Mouse (Mus musculus) liver, embryonic 12.5 days (tissue): Measurements from ENCODE around the gene Slc29a3. TPM values are rescaled to one million over a fixed set of nuclear protein-coding genes. Genes with fewer than 3 reads are reported as not detected.
"Not testable (repeated sequence)": the region's sequence is repeated elsewhere in the genome, so short reads cannot be mapped to it uniquely, and the experiment has no call there.

Experiments
- ATAC-seq: fragments of 200-750 bp; cut with Nextera tagmentation; 2 replicates; pipeline ENCODE4 v1.8.0; 2017; ENCODE audit warnings: moderate number of reproducible peaks, mild to moderate bottlenecking, moderate library complexity
- H3K27ac ChIP-seq: fragments of 300-500 bp; sonication (generic); 2 replicates; pipeline ENCODE4 v1.5.1; 2016; ENCODE audit warnings: mild to moderate bottlenecking
- H3K27me3 ChIP-seq: fragments of 300-500 bp; sonication (generic); replicated peaks from 2 replicates; pipeline ENCODE4 v1.6.1; 2016; ENCODE audit warnings: mild to moderate bottlenecking, moderate library complexity
- H3K36me3 ChIP-seq: fragments of 300-500 bp; sonication (generic); 2 replicates; pipeline ENCODE4 v1.6.1; 2016; ENCODE audit warnings: mild to moderate bottlenecking, moderate library complexity
- H3K4me1 ChIP-seq: fragments of 300-500 bp; sonication (generic); 2 replicates; pipeline ENCODE4 v1.6.1; 2016
- H3K4me2 ChIP-seq: fragments of 300-500 bp; sonication (generic); 2 replicates; pipeline ENCODE4 v1.6.1; 2016; ENCODE audit warnings: mild to moderate bottlenecking, moderate library complexity
- H3K4me3 ChIP-seq: fragments of 300-500 bp; sonication (generic); 2 replicates; pipeline ENCODE4 v1.5.1; 2016; ENCODE audit warnings: mild to moderate bottlenecking, moderate library complexity
- H3K9ac ChIP-seq: fragments of 300-500 bp; sonication (generic); 2 replicates; pipeline ENCODE4 v1.6.1; 2016; ENCODE audit warnings: mild to moderate bottlenecking, moderate library complexity
- H3K9me3 ChIP-seq: fragments of 300-500 bp; sonication (generic); replicated peaks from 2 replicates; pipeline ENCODE4 v1.6.1; 2016; ENCODE audit warnings: mild to moderate bottlenecking, moderate library complexity
- WGBS: fragments of 180-500 bp; shearing (Covaris S2); methylation state at CpG from one replicate; pipeline ENCODE4 v1.1.7; 2016; ENCODE audit not compliant: insufficient replicate concordance; 5-methylcytosine and 5-hydroxymethylcytosine counted together
- polyA plus RNA-seq: library from polyadenylated mRNA; unstranded; fragments of >200 nt; fragmentation: Nextera tagmentation; extraction: Ambion mirVana; gene quantifications from 2 replicates; pipeline ENCODE4 v1.2.1, GENCODE M21; 2016

Slc29a3 gene
- polyA plus RNA-seq, 1 experiment from 2014 or later = 4.2 TPM

DNA sequence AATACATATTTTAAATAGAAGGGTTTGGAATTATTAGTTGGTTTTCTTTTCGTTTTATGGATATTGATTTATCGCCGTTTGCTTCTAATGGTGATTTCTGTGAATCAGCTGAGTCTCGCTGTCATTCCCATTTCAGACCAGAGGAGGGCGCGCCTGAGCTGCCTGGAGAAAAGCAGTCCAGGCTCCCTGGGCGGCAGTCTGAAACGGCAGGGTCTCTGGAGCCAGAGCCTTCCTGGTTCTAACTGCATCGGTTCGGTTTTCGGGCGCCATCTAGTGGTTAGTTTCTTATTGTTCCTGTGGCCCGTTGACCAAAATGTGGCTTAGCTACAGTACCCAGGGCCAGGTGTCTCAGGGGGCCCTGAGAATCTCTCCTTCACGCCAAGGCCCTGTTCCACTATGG is 7.8 kb upstream of the Slc29a3 start:
- Histone ChIP-seq H3K36me3 (no peaks in the 10 kb centered on the region), H3K9me3 (peaks cover 7% of the 10 kb centered on the region; the same call in 1 of the 2 replicates), H3K9ac (no peak overlapping the region), H3K4me1 (no peaks in the 10 kb centered on the region), H3K27me3 (0 out of 2 replicates have a peak, but pooled peaks cover 3% of the 10 kb centered on the region), H3K4me3 (no peak overlapping the region), H3K4me2 (no peak overlapping the region), H3K27ac (no peak overlapping the region)
- WGBS = 5% methylated on average over 14 of the region's 14 CpGs
- peak; percentile 63 for ATAC-seq

DNA sequence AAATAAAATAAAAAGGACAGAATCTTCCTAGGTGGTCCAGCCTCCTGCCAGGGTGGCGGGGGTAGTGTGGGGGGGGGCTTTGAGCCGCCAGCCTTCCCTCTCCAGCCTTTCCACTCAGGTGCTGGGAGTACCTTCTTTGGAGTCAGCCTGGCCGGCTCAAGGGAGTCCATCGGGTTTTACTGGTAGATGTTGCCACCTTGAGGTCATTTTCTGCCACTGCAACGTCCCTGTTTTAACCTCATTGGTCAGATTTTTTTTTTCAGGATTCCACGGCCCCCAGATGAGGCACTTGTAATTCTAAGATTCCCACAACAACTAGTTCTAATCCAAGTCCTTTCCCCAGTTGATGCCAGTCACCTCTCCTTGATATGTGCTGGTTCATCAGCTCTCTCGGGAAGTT is 4.4 kb upstream of the Slc29a3 start:
- 8% methylated on average over 7 of the region's 7 CpGs for WGBS
- H3K4me1 ChIP-seq = peaks cover 12% of the 10 kb centered on the region
- peaks cover 7% of the 10 kb centered on the region; the same call in 1 of the 2 replicates for H3K9me3 ChIP-seq
- no peak overlapping the region for H3K4me2 ChIP-seq
- no peak overlapping the region for H3K4me3 ChIP-seq
- no peaks in the 10 kb centered on the region for H3K36me3 ChIP-seq
- no peak overlapping the region for H3K27ac ChIP-seq
- H3K27me3 ChIP-seq = 0 out of 2 replicates have a peak, but pooled peaks cover 3% of the 10 kb centered on the region
- H3K9ac ChIP-seq = no peak overlapping the region
- ATAC-seq = no peak

DNA sequence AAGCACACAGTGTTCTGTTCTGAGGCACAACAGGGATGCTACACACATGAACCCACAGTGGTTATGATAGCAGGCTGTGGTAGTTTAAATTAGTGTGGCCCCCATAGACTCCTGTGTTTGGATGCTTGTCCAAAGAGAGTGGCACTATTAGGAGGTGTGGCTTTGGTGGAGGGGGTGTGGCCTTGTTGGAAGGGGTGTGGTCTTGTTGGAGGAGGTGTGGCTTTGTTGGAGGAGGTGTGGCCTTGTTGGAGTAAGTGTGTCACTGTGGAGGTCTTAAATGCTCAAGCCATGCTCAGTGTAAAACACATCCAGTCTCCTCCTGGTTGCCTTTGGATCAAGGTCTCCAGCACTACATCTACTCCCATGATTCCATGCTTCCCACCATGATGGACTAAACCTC is 3.6 kb upstream of the Slc29a3 start:
- H3K9ac ChIP-seq = no peak overlapping the region
- H3K27me3 ChIP-seq = 0 out of 2 replicates have a peak, but pooled peaks cover 3% of the 10 kb centered on the region
- ATAC-seq = no peak
- H3K4me1 ChIP-seq = peaks cover 20% of the 10 kb centered on the region
- H3K9me3 ChIP-seq = peaks cover 7% of the 10 kb centered on the region; the same call in 1 of the 2 replicates
- H3K4me2 ChIP-seq = no peak overlapping the region
- no peak overlapping the region for H3K27ac ChIP-seq
- no peaks in the 10 kb centered on the region for H3K36me3 ChIP-seq
- H3K4me3 ChIP-seq = no peak overlapping the region

DNA sequence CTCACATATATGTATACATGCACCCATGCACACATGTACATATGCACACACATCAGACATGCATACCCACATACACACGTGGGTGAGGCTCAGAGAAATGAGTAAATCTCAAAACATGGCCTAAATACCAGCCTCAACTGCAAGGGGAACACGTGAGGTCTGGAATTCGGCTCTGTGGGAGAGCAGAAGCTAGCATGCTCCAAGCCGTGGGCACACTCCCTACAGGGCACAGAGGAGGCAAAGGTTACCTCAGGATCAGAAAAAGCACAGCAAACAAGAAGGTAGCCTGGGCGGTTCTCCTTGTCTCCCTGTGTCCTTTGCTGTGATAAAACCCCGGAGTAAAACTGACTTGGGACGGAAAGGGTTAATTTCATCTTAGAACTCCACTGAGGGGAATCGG is 1.3 kb upstream of the Slc29a3 start:
- no peak overlapping the region for H3K9ac ChIP-seq
- no peak overlapping the region for H3K4me3 ChIP-seq
- H3K27ac ChIP-seq = no peak overlapping the region
- H3K9me3 ChIP-seq = peaks cover 7% of the 10 kb centered on the region; the same call in 1 of the 2 replicates
- peaks cover 20% of the 10 kb centered on the region for H3K4me1 ChIP-seq
- no peak for ATAC-seq
- no peaks in the 10 kb centered on the region for H3K27me3 ChIP-seq
- WGBS = 77% methylated on average over 8 of the region's 8 CpGs
- no peak overlapping the region for H3K4me2 ChIP-seq
- no peaks in the 10 kb centered on the region for H3K36me3 ChIP-seq

DNA sequence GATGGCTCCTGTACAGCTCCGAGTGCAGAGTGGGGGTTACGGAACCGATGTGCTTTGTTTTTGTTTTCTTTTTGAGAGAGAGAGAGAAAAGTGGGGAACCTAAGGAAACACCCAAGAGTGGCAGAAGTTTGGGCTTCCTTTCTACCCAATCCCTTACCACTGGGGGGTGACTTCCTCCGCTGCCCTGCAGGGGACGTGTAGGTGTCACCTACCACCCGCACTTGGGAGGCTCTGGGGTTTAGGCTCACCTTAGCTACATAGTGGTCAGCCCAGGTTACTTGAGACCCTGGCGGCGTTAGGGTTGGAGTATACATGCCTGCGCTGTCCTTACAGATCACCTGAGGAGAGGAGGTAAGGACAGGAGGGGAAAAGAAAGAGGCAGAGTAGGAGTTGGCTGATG is 667 bp upstream of the Slc29a3 start:
- H3K27me3 ChIP-seq = no peaks in the 10 kb centered on the region
- no peaks in the 10 kb centered on the region for H3K36me3 ChIP-seq
- peak overlapping the region; percentile 76 for H3K4me2 ChIP-seq
- 0 out of 2 replicates have a peak overlapping the region, but pooled peaks have one; percentile 42 for H3K9ac ChIP-seq
- H3K4me3 ChIP-seq = no peak overlapping the region
- peaks cover 7% of the 10 kb centered on the region; the same call in 1 of the 2 replicates for H3K9me3 ChIP-seq
- peaks cover 20% of the 10 kb centered on the region for H3K4me1 ChIP-seq
- 75% methylated on average over 9 of the region's 9 CpGs for WGBS
- no peak overlapping the region for H3K27ac ChIP-seq
- no peak for ATAC-seq

DNA sequence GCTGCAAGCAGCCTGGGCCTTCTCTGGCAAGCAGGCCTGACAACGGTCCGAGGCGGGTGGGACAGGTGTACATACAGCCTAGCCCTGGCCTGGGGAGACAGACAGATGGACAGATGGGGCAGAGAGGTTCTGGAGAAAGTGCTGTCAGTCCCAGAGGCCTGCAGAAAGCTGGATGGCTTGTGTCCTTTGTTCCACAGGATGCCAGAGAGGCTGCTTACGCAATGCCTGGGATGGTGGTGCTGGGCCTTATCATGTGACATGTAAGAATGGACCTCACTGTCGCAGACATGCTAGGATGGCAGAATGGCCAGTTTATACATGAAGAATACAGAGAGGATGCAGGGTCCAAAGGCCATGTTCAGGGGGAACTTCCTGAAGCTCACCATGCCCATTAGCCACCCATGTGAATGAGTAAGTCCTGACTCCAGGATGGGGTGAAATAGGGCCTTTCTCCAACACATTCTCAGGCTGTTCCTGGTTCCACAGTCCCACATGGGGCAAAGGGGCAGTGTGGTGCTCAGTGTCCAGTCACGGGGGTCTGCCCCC is 4.9 kb downstream of the Slc29a3 start:
- Histone ChIP-seq H3K9me3 (no peaks in the 10 kb centered on the region), H3K27ac (no peak overlapping the region), H3K4me3 (no peak overlapping the region), H3K36me3 (no peaks in the 10 kb centered on the region), H3K27me3 (no peaks in the 10 kb centered on the region), H3K4me1 (peaks cover 13% of the 10 kb centered on the region), H3K4me2 (no peak overlapping the region), H3K9ac (no peak overlapping the region)
- ATAC-seq = no peak
- WGBS = 73% methylated on average over 6 of the region's 6 CpGs

DNA sequence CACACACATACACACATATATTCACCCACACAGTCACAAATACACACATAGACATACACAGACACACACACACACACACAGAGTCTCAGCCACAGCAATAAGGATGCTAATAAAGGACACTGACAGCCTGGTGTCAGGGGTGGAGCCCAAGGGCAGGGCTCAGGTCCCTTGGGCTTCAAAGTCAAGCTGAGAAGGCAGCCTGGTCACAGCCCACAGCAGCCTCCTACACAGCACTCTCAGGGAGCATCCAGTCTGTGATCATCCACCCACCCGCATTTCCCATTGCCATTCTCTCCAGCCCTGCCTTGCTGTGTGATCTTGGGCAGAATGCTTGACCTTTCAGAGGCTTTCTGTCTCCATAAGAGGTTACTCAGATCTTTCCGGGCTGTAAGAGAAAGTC is 6.1 kb downstream of the Slc29a3 start:
- Histone ChIP-seq H3K27ac (no peak overlapping the region), H3K4me3 (no peak overlapping the region), H3K9ac (no peak overlapping the region), H3K36me3 (0 out of 2 replicates have a peak, but pooled peaks cover 3% of the 10 kb centered on the region), H3K9me3 (no peaks in the 10 kb centered on the region), H3K4me1 (peaks cover 3% of the 10 kb centered on the region; the same call in 1 of the 2 replicates), H3K4me2 (no peak overlapping the region), H3K27me3 (no peaks in the 10 kb centered on the region)
- 70% methylated on average over 2 of the region's 2 CpGs for WGBS
- ATAC-seq = no peak

DNA sequence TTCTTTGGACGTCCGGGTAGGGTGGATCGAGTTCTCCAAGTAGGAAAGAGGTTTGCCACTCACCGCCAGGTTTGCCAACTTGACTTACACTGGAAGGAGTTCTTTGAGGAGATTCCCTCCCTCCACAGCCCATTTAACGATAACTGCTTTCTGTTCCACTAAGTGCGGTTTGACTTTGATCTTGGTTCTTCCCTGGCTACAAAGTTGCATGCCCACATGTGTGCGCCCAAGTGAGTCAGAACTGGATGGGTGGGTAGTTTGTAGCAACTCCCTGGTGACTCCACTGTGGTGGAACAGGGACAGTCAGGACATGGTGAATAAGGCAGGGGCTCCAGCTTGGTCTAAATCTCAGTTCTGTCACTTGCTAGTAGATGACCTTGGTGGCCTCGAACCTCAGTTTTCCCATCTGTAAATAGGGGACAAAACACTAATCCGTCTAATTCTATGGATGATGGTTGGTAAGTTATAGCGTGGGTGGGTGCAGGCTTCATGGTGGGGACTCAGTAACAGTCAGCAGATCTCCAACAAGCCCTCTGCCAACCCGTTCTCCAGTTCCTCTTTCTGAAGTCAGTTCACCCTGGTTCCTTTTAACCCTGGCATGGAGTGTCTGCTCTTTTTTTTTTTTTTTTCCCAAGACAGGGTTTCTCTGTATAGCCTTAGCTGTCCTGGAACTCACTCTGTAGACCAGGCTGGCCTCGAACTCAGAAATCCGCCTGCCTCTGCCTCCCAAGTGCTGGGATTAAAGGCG is 7.9 kb downstream of the Slc29a3 start:
- 72% methylated on average over 14 of the region's 14 CpGs for WGBS
- Histone ChIP-seq H3K27ac (no peak overlapping the region), H3K36me3 (0 out of 2 replicates have a peak, but pooled peaks cover 3% of the 10 kb centered on the region), H3K4me1 (no peaks in the 10 kb centered on the region), H3K9ac (no peak overlapping the region), H3K4me2 (no peak overlapping the region), H3K4me3 (no peak overlapping the region), H3K27me3 (no peaks in the 10 kb centered on the region), H3K9me3 (no peaks in the 10 kb centered on the region)
- ATAC-seq = no peak

DNA sequence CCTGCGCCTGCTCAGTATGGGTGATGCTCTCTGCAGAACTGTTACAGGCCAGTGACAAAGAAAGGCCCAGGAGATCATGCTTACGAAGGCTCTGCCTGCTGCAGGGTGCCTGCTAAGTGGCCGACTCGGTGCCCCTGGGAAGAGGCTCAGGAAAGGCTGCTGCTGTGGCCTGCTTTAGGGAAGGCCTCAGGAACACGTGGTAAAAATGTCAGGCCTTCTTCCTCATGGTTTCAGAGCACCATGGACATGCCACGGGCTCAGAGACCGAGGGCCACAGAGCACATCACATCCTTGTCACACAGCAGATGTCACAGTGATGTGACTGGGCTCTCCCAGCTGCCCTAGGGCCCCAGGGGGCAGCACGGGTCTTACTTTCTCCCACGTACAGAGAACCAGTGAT is 8.9 kb downstream of the Slc29a3 start:
- no peak overlapping the region for H3K9ac ChIP-seq
- H3K27ac ChIP-seq = no peak overlapping the region
- H3K4me1 ChIP-seq = no peaks in the 10 kb centered on the region
- H3K27me3 ChIP-seq = no peaks in the 10 kb centered on the region
- no peak for ATAC-seq
- H3K4me2 ChIP-seq = no peak overlapping the region
- H3K36me3 ChIP-seq = 0 out of 2 replicates have a peak, but pooled peaks cover 3% of the 10 kb centered on the region
- H3K4me3 ChIP-seq = no peak overlapping the region
- no peaks in the 10 kb centered on the region for H3K9me3 ChIP-seq
- 57% methylated on average over 9 of the region's 9 CpGs for WGBS

DNA sequence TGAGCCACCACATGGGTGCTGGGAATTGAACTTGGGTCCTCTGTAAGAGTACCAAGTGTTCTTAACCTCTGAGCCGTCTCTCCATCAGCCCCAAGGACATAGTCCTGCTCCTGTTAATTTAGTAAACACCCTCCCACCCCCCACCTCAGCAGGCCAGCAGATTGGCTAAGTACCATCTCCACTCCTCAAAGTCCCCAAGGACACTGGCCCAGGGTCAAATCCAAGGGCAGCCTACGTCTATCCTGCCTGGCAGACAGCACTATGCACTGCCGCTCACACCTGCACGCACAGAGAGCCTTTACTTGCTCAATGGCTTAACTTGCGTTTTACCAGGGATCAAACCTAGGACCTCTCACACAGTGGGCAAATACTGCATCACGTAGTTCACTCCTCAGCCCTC is 9.7 kb downstream of the Slc29a3 start:
- 73% methylated on average over 6 of the region's 6 CpGs for WGBS

DNA sequence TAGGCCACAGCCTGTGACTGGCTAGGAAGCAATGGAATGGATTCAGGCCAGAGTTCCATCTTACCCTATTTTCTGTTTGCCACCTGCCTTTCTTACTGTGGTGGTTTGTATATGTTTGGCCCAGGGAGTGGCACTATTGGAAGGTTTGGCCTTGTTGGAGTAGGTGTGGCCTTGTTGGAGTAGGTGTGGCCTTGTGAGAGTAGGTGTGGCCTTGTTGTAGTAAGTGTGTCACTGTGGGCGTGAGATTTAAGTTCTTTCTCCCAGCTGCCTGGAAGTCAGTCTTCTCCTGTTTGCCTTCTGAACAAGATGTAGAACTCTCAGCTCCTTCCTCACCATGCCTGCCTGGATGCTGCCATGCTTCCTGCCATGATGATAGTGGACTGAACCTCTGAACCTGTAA is 10.3 kb downstream of the Slc29a3 start:
- H3K9ac ChIP-seq, H3K27ac ChIP-seq, H3K9me3 ChIP-seq, H3K4me3 ChIP-seq, ATAC-seq, H3K36me3 ChIP-seq, H3K4me2 ChIP-seq, H3K27me3 ChIP-seq, H3K4me1 ChIP-seq: not testable (repeated sequence)
- WGBS = 54% methylated on average over 1 of the region's 1 CpGs

More for the DNA sequence above, 9.7 kb downstream of the Slc29a3 start:
- 0 out of 2 replicates have a peak, but pooled peaks cover 3% of the 10 kb centered on the region for H3K36me3 ChIP-seq
- no peaks in the 10 kb centered on the region for H3K27me3 ChIP-seq
- no peaks in the 10 kb centered on the region for H3K9me3 ChIP-seq
- H3K9ac ChIP-seq = no peak overlapping the region
- H3K4me3 ChIP-seq = no peak overlapping the region
- H3K4me1 ChIP-seq = no peaks in the 10 kb centered on the region
- H3K27ac ChIP-seq = no peak overlapping the region
- no peak overlapping the region for H3K4me2 ChIP-seq
- ATAC-seq = no peak

DNA sequence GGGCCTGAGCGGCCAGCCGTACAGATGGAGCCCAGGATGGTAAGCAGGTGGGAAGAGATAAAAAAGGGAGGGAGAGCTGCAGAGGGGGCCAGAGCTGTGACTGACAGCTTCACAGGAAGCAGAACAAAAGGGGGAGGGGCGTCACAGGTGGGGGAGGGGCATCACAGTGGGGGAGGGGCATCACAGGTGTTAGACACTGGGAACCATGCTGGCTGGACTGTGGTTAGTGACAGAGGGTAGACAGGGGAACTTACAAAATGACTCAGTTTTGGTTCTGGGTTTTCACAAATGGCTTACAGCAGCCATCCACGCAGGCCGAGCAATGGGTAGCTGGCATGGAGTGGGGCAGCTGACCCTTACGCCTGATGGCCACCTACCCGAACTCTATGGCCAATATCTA is 11.2 kb downstream of the Slc29a3 start:
- WGBS = 58% methylated on average over 7 of the region's 7 CpGs

More for the DNA sequence above, 11.2 kb downstream of the Slc29a3 start:
- H3K27ac ChIP-seq = no peak overlapping the region
- H3K36me3 ChIP-seq = 0 out of 2 replicates have a peak, but pooled peaks cover 3% of the 10 kb centered on the region
- H3K4me2 ChIP-seq = no peak overlapping the region
- no peak for ATAC-seq
- H3K4me3 ChIP-seq = no peak overlapping the region
- H3K27me3 ChIP-seq = no peaks in the 10 kb centered on the region
- no peaks in the 10 kb centered on the region for H3K4me1 ChIP-seq
- H3K9ac ChIP-seq = no peak overlapping the region
- no peaks in the 10 kb centered on the region for H3K9me3 ChIP-seq
